Mouse (Mus musculus): ENCODE results near the gene Pank4.

Gene Pank4

DNA sequence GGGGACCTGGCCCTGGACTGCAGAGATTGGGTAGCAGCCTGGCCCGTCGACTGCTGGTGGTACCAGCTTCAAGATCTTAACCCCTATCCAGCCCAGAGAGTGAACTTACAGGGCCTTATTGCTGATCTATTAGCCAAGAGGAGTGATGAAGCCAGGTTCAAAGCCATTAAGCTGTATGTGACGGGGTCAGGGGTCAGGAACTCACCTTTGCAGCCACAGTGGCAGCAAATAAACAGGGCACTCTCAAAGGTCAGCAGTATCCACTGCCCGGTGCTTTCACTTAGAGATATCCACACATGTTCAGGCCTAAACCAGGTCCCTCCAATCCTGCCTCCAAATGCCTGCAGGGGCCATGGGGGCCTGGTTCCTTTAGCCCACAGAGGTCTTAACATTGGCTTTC is 51.6 kb downstream of the Pank4 start:
- no peak for DNase-seq

DNA sequence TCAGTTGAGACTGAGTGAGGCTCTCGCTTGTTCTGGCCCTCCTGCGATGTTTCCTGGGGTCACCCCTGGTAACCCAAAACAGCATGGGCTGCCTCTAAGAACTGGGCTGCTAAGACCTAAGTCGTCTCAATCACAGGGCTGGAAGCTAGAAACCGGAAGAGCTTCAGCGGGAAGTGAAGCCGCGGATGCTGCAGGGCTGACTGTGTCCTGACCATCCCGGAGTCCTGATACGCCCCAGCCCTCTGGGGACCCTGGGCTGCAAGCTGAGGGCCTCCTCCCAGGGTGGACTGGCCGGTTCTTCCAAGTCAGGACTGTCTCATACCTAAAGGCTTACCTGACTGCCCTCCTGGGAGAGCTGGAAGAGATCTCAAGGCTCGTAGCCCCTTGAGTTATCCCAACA is 52.9 kb downstream of the Pank4 start:
- no peak for DNase-seq

DNA sequence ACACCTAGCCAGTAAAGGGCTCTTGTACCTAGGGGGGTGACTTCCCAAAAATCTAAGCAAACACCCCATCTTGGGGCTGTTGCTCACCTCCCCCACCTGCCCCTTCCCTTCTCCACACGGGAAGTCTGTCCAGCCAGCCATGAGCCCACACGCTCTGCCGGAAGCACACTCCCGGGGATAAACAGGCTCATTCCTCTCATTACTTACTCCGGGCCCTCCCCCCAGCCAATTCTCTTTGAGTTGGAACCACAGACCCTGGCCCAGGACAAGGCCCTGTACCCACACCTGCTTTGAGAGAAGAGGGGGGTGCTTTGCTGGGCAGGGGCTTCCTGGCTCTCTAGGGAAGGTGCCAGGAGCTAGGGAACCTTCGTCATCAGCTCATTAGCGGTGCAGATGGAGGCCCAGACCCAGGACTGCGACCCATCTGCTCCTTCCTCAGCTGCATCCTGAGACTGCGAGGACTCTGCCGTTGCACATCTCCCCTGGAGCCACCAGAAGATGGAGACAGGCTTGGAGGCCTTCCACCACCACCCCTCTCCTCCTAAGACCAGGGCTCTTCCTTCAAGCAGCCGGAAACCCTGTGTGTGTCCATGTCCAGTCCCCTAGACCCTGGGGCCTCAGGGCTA is 53.4 kb downstream of the Pank4 start:
- no peak for DNase-seq

DNA sequence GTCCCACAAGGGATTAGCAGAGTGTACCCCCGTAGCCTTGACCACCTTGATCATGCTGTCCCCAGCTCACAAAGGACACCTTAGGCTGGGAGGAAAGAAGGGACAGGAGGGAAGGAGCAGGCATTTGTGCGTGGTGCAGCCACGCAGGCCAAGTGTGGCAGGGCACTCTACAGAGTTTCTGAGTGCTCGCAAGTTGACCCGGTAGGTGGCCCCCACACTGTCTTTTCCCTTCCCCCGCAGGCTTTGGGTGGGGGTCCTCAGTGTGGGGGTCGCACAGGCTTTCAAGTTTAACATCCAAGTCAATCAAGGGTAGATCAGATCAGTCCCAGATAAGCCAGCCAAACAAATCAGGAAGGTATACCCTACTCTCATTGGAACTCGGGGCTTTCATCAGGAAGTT is 54.1 kb downstream of the Pank4 start:
- no peak for DNase-seq

DNA sequence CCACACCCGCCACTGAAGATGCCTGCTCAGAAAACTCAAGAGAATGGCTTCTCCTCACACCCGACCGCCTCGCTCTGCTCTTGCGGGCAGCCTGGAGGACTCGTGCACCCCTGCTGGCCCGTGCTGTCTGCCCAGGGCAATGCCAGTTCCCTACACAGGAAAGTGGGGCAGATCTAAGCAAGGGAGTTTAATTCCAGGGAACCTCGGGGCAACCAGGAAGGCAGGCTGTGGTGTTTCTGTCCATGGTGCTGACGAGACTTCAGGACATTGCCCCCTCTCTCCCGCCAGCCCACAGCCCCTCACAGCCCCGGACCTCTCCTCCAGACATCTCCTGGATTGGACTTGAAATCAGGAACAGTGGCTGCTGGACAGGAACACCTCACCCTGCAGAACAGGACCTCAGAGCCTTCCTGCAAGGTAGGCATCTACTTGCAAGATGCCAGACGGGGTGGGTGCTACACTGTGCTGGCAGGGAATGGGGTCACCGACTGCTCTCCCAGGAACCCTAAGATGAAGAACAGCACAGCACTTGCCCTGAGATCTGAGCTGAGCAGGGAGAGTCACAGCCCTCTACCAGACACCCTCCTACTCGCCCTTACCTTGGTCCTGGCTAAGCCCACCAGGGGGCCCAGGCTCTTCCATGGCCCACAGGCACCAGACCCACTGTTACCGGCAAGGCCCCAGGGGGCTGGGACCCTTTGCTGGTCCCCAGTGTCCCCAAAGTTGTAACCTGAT is 54.8 kb downstream of the Pank4 start:
- DNase-seq: peak; percentile 58

DNA sequence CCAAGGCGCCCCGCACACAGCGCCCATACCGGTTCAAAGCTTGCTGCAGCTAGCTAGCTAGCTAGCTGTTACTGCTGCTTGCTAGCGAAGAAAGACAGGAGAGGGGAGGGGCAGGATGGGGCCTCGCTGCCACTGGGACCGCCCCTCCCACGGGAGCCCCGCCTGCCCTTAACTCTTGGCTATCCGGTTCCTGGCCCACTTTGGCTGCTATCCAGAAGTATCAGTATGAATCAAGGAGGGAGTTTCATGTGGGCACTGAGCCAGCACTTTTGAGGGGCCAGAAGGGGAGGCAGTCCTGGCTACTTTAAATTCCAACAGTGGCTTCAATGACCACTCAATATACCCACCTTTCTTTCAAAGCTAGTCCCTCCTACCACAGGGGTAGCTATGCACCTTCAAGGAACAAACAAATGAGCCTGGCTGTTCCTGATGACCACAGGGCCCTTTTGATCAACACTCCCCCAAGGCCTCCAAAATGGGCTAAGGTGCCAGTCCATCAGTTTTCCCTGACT is 55.5 kb downstream of the Pank4 start:
- DNase-seq: peak; percentile 55

DNA sequence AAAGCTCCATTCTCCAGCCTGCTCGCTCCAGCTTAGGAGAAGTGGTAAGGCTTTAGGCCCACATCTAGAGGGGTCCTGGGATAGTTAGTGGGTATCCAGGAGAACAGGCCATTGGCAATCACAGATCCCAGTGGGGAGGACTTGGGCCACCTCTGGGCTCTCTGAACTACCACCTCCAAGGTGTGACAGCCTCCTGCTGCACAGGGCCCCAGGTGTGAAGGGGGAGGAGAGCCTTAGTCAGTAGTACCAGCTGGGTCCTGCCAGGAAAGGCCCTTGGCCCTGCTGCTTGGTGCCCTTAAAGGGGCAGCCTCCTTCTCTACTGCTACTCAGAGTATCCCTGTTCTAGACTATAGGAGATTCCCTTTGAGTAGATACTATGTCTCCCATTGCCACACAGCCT is 56.2 kb downstream of the Pank4 start:
- no peak for DNase-seq

DNA sequence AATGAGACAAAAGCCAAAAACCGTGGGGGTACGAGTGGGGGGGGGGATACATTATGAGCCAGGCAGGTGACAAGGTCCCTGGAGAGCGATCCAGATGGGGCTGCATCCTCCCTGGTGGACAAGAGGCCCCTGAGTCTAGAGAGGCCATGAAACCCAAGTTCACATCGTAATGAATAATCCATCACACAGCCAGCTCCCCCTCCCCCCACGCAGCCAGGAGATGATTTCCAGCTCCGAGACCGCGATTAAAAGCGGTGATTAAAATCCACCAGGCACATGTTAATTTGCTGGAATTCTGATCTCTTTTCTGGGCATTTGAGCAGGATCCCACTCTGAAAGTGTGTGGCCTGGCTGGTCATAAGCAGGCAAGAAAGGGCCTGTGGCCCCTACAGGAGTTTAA is 56.9 kb downstream of the Pank4 start:
- no peak for DNase-seq

DNA sequence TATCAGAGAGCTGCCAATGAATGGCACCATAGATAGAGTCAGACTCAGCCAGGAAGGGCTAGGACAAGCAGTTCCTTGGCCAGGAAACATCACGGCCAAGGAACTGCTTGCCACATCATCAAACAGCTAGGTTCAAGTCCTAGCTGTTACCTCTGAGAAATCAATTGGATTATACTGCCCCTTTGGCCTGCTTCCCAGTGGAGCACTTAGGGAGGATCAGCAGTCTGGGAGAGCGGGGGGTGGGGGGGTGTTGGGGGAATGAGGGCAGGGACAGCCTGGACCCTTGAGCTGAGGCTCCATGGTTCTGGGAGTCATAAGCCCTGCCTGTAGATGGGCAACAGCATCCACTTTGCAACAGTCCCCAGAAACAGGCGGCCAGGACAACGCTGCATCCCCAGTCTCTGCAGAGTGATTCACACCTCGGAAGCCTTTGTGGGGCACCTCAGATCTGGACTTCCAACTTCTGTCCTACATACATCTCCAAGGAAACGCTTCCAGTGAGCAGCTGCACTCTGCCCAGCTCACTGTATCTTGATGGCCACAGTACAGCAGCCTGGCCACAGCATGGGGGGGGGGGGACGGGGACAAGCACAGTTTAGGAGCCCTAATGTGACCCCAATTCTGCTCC is 58.4 kb downstream of the Pank4 start:
- DNase-seq: no peak

DNA sequence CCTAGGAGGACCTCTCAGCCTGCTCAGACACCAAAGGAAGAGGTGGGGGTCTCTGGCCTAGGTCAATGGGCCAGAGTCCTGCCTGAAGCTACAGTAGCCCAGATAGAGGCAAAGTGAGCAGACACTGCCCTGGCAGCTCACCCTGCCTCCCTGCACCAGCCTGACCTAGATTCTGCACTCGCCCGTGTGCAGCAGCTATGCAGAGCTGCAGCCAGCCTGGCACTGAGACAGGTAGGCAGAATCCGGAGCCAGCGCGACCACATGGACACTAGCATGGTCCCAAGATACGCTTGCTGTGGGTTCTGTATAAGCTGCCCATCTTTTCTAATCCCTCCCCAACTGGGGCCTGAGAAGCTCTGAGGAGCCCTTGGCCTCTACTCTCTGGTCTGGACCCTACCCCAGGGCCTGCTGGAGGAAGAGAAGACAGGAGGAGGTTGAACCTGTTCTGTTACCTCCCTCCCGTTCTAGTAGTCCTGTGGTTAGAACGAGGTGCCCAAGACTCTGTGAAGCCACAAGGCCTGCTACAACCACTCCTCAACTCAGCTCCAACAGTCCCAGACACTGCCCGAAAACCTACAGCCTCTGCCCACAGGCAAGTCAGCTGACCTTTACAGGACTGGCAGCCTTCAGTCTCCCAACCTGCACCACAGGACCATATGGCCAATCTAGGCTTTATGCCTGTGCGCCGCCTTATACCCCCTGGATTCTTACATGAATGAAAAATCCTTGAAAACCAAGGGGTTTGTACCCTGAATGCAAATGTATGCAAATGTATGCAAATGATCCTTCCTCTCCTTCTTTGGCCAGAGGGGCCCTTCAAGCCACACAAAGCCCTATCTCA is 60.5 kb downstream of the Pank4 start:
- no peak for DNase-seq
